Mouse (Mus musculus) spleen, adult 2 months (tissue): Measurements from ENCODE around the gene Abcg8. TPM values are rescaled to one million over a fixed set of nuclear protein-coding genes. Genes with fewer than 3 reads are reported as not detected.

Experiments
- DNase-seq, 2 experiments: peaks; one replicate each; pipeline versions ENCODE4 v3.0.0 to v3.0.0-alpha.2; 2012 to 2021; ENCODE audit warnings: low spot score in 2 of 2, low read depth in 1 of 2
- H3K27ac ChIP-seq: fragments of 200-500 bp; 2 replicates; pipeline ENCODE4 v1.5.1; 2012; ENCODE audit warnings: low read length, inconsistent platforms; ENCODE audit not compliant: insufficient read depth
- H3K27me3 ChIP-seq: fragments of 200-500 bp; 2 replicates; pipeline ENCODE4 v1.6.1; 2012; ENCODE audit warnings: mild to moderate bottlenecking, moderate library complexity, low read length, inconsistent platforms; ENCODE audit not compliant: control insufficient read depth, insufficient read depth
- H3K36me3 ChIP-seq: fragments of 200-500 bp; 2 replicates; pipeline ENCODE4 v1.6.1; 2012; ENCODE audit warnings: mild to moderate bottlenecking, low read length, inconsistent platforms; ENCODE audit not compliant: control insufficient read depth, insufficient read depth
- H3K4me1 ChIP-seq: fragments of 200-500 bp; 2 replicates; pipeline ENCODE4 v1.6.1; 2011; ENCODE audit warnings: inconsistent platforms; ENCODE audit not compliant: control insufficient read depth, insufficient read depth, insufficient read length
- H3K4me3 ChIP-seq: fragments of 200-500 bp; 2 replicates; pipeline ENCODE4 v1.5.1; 2011; ENCODE audit warnings: mild to moderate bottlenecking, inconsistent platforms; ENCODE audit not compliant: insufficient read depth, insufficient read length; ENCODE audit errors: extremely low read depth
- CTCF ChIP-seq: fragments of 200-500 bp; IDR thresholded peaks from 2 replicates; pipeline ENCODE4 v1.5.1; 2011; ENCODE audit warnings: mild to moderate bottlenecking, inconsistent platforms; ENCODE audit not compliant: insufficient read depth, insufficient read length, insufficient replicate concordance; ENCODE audit errors: extremely low read depth
- POLR2A ChIP-seq: fragments of 200-500 bp; IDR thresholded peaks from 2 replicates; pipeline ENCODE4 v1.6.1; 2011; ENCODE audit warnings: low read depth, low read length, inconsistent platforms
- WGBS: fragments of 180-500 bp; shearing (Covaris S2); methylation state at CpG from one replicate; pipeline ENCODE4 v1.1.7; 2018; 5-methylcytosine and 5-hydroxymethylcytosine counted together
- polyA plus RNA-seq: library from polyadenylated mRNA; depleted of rRNA; stranded (reverse); fragments of >200 nt; gene quantifications from 2 replicates; pipeline ENCODE4 v1.2.3, GENCODE M21; 2012

Abcg8 gene
- polyA plus RNA-seq, 1 experiment = 0.06 TPM

DNA sequence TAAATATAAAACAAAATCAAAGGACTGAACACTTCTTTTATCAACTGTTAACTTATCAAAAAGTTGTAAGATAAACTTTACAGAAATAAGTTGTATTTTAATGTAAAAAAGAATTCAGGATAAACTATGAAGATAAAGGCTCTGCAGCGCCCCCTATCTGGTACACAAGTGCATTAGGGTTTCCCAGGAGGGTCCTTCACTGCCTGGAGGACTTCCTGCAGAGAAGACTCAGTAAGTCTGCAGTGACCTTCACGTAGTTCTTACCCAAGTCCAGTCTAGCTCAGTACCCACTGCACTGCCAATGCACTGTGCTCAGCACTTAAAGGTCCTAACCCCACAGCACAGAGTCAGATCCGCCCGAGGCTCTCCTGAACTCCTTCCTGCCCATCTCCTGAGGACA lies 31.3 kb downstream of the Abcg8 start:
- H3K36me3 ChIP-seq = peaks cover 27% of the 10 kb centered on the region

GRCm38 (mm10) chr17:84708818-84709217 lies 32.7 kb downstream of the Abcg8 start:
- Histone ChIP-seq H3K27ac (no peak overlapping the region), H3K36me3 (peaks cover 31% of the 10 kb centered on the region), H3K4me3 (no peak overlapping the region), H3K27me3 (no peaks in the 10 kb centered on the region), H3K4me1 (no peaks in the 10 kb centered on the region)
- WGBS = 91% methylated on average over 7 of the region's 7 CpGs
- no peak for TF ChIP-seq POLR2A
- no peak for TF ChIP-seq CTCF
- no peak for DNase-seq

More for the DNA sequence above, 31.3 kb downstream of the Abcg8 start:
- Histone ChIP-seq H3K27ac (no peak overlapping the region), H3K27me3 (no peaks in the 10 kb centered on the region), H3K4me1 (no peaks in the 10 kb centered on the region), H3K4me3 (no peak overlapping the region)
- TF ChIP-seq POLR2A (no peak), CTCF (no peak)
- DNase-seq = no peak
- WGBS = 84% methylated on average over 4 of the region's 4 CpGs

DNA sequence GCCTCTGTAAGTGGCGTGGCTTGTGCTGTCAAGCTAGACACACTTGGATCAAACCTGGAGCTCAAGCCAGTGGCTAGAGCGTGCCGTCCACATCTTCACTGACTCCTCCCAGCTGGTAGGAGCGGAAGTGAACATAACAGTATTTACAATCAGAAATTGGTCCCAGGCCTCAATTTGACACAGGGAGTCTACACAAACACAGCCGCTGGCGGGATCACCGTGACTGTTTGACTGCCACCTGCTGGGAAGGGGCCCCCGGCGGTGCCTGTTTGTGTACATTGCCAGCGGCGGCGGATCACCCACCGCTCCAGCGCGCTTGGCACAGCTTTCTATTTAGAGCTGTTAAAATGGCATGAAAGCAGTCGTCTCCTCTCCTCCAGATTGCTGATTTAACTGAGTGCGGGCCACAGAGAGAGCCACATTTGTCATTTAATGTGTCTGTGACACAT lies 33.3 kb downstream of the Abcg8 start:
- Histone ChIP-seq H3K27me3 (no peaks in the 10 kb centered on the region), H3K4me3 (no peak overlapping the region), H3K27ac (no peak overlapping the region), H3K36me3 (peaks cover 26% of the 10 kb centered on the region), H3K4me1 (no peaks in the 10 kb centered on the region)
- DNase-seq = no peak
- TF ChIP-seq CTCF = no peak
- TF ChIP-seq POLR2A = no peak
- 94% methylated on average over 17 of the region's 17 CpGs for WGBS

GRCm38 (mm10) chr17:84713563-84714164 lies 37.6 kb downstream of the Abcg8 start:
- H3K36me3 ChIP-seq = peaks cover 25% of the 10 kb centered on the region
- H3K4me3 ChIP-seq = no peak overlapping the region
- no peaks in the 10 kb centered on the region for H3K4me1 ChIP-seq
- no peaks in the 10 kb centered on the region for H3K27me3 ChIP-seq
- TF ChIP-seq POLR2A (no peak), CTCF (no peak)
- DNase-seq = no peak
- WGBS = 95% methylated on average over 18 of the region's 18 CpGs
- H3K27ac ChIP-seq = no peak overlapping the region

DNA sequence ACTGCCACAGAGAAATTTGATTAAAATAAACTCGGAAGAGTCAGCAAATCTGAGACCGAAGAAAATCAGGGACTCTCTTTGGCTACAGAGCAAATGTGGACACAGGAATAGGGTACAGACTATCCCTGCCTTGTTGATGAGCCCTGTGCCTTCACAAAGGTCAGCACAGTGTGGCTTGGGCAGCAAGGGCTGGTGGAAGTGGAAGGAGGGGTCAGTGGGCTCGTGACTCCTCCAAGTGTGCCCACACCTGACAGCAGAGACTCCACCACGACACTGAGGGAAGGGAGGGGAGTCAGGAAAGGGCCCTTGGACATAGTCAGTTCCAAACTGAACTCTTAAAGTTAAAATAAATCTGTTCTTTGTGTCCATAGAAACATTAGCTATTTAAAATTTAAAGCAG lies 38.8 kb downstream of the Abcg8 start:
- no peaks in the 10 kb centered on the region for H3K4me1 ChIP-seq
- TF ChIP-seq POLR2A (no peak), CTCF (no peak)
- H3K36me3 ChIP-seq = peaks cover 15% of the 10 kb centered on the region
- H3K27ac ChIP-seq = no peak overlapping the region
- no peak for DNase-seq
- 84% methylated on average over 4 of the region's 4 CpGs for WGBS
- no peaks in the 10 kb centered on the region for H3K27me3 ChIP-seq
- no peak overlapping the region for H3K4me3 ChIP-seq

DNA sequence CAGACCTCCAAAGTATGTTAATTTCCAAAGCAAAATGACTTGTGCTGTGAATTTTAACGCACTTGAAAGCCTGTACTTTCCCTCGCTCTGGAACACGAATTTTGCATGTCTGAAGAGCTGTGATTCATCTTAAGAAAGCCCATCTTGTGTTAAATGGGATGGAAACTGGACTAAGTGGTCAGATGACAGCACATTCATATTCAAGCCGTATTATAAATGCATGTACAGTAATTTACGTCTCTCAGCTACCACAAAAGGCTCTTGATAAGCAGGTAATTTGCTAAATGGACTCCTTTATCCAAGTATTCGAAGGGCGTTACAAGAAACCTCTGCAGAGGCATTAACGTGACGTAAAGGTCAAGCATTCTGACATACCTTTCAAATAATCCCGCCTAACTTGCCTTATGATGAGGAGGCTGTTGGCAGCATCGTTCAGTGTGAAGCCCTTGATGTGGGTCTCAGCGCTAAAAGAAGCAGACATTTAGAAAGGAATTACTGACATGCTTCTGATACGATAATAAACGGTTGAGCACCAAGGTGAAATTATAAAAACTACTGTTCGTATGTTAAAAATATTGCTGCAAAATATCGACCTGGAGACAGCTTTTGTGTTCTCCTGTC lies 40.3 kb downstream of the Abcg8 start:
- peaks cover 10% of the 10 kb centered on the region for H3K36me3 ChIP-seq
- no peak for TF ChIP-seq POLR2A
- TF ChIP-seq CTCF = no peak
- WGBS = 92% methylated on average over 16 of the region's 16 CpGs
- H3K4me1 ChIP-seq = no peaks in the 10 kb centered on the region
- no peak overlapping the region for H3K27ac ChIP-seq
- no peaks in the 10 kb centered on the region for H3K27me3 ChIP-seq
- no peak overlapping the region for H3K4me3 ChIP-seq
- no peak for DNase-seq

DNA sequence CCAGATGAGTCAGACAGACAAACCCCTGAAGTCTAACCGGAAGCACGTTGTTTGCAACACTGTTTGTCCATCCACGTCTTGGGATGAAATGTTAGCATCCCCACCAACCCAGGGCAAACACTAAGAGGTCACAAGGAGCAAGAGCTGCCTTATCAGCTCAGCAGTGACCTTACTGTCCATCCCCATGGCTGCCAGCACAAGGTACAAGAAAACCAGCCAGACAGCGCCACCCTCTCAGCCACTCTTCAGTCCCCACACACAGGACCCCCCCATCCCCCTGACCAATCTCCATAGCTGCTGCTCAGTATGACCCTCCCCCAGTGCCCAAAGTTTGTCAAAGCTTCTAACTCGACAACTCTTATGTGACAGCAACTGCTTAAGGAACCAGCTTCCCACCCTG lies 41.3 kb downstream of the Abcg8 start:
- peaks cover 17% of the 10 kb centered on the region for H3K36me3 ChIP-seq
- no peaks in the 10 kb centered on the region for H3K27me3 ChIP-seq
- no peak for TF ChIP-seq CTCF
- TF ChIP-seq POLR2A = no peak
- H3K27ac ChIP-seq = no peak overlapping the region
- 93% methylated on average over 5 of the region's 5 CpGs for WGBS
- no peak for DNase-seq
- H3K4me3 ChIP-seq = no peak overlapping the region
- H3K4me1 ChIP-seq = no peaks in the 10 kb centered on the region

DNA sequence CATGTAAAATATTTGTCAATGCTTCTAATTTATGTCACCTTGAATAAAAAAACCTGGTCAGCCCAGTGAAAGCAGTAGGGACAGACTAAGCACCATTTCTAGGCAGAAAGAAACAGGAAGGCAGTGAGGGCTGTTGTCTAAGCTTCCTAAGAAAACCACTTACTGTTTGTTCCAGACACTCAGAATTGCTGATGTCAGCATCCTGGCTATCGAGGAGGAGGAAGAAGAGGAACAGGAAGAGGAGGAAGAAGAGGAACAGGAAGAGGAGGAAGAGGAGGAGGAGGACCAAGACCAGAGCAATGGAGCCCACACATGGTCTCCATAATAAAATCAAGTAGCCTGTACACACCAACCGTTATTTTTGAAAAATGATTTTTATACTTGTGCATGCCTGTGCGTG lies 43.0 kb downstream of the Abcg8 start:
- Histone ChIP-seq H3K36me3 (peaks cover 14% of the 10 kb centered on the region), H3K27ac (no peak overlapping the region), H3K27me3 (no peaks in the 10 kb centered on the region), H3K4me3 (no peak overlapping the region), H3K4me1 (no peaks in the 10 kb centered on the region)
- DNase-seq = no peak
- WGBS = 65% methylated on average over 3 of the region's 3 CpGs
- TF ChIP-seq POLR2A = no peak
- no peak for TF ChIP-seq CTCF
